Mouse (Mus musculus) 3134 (cell line): Measurements from ENCODE around the gene Aaed1.
"Not testable (repeated sequence)": the region's sequence is repeated elsewhere in the genome, so short reads cannot be mapped to it uniquely, and the experiment has no call there.

Experiments used
- DNase-seq: peaks from one replicate; pipeline ENCODE4 v3.0.0-alpha.2; 2011; ENCODE audit warnings: low spot score; ENCODE audit not compliant: insufficient read length; ENCODE audit errors: extremely low read depth

Aaed1 gene

DNA sequence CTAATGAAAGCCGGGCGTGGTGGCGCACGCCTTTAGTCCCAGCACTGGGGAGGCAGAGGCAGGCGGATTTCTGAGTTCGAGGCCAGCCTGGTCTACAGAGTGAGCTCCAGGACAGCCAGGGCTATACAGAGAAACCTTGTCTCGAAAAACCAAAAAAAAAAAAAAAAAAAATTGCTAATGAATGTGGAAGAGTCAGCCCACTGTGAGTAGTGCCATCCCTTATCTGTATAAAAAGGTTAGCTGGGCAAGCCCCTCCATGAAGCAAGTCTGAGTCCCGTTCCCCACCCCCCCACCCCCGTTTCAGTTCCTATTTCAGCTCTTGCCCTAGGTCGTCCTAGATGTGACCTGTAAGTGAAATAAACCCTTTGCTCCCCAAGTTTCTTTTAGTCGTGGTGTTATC lies 58.3 kb downstream of the Aaed1 start:
- not testable (repeated sequence) for DNase-seq

DNA sequence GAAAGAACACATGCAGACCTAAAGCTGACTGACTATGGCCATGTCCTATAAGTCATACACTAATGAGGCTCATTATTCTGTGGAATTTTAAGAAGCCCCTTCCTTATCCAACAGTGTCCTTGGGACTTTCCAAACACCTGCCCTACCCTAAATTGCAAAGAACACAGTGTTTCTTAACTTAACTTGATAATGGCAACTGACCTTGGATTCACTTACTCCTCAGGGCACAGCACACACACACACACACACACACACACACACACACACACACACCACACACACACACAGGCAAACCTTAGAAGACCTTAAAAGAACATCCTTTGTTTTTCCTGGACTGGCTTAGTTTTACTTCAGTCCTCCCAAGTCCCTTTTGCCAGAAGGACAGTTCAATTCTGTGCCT lies 58.8 kb downstream of the Aaed1 start:
- no peak for DNase-seq

DNA sequence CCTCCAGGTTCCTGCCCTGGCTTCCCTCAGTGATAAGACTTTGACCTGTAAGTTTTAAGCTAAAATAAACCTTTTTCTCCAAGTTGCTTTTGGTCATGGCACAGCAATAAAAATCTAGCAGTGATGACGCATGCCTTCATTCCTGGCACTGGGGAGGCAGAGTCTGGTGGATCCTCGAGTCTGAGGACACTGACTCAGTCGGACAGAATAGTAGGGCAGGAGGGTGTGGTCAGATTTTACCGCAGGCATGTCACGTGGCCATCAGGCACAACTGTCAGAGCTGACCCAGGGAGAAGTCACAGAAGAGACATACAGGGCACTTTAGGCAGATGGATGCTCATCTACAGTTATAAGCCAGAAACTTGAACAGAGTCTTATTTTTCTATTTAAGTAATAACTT lies 60.4 kb downstream of the Aaed1 start:
- DNase-seq: peak; percentile 74

DNA sequence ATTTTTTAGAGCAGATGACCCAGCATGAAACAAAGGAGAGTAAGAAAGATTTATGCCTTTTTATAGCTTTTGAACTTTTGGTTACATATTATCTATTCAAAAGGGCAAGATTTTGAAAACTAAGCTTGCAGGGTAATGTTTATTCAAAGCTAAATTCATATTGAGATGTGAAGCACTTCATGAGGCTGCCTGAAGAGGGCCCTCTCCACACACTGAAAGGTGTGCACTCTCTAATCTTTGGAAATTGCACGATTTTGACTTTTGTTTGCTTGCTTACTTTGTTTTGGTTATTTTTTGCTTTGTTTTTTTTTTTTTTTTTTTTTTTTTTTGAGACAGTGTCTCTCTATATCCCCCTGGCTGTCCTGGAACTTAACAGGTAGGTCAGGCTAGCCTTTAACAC lies 62.1 kb downstream of the Aaed1 start:
- DNase-seq: no peak

DNA sequence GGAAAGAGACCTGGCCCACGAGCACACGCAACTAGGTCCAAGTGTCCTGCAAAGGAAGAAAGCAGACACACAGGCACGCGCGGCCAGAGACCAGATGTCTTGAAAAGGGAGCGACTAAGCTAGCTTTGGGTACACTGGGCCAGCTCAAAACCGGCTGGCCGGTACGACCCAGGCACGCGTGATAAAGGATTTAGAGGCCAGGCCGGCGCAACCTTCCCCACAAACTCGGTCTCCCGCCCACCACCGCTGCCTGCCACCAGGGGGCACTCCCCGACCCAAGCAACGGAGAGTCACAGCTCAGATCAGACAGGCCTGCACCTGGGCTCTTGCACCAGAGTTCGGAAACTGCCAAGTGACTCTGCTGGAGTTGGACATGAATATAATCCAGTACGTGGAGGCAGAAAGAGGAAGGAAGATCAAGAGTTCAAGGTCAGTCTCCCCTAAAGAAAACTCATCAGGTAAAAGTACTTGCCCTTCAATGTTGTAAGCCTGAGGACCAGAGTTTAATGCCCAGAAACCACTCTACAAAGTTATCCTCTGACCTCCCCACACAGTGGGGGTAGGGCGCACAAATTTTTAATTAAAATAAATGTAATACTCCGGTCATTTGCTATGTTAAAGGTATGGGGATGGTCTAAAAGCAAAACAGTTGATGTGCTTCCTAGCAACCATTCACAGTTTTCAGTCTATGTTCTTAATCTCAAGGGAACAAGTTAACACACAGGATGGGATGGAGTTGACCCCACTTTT lies 63.6 kb downstream of the Aaed1 start:
- peak; percentile 89 for DNase-seq

DNA sequence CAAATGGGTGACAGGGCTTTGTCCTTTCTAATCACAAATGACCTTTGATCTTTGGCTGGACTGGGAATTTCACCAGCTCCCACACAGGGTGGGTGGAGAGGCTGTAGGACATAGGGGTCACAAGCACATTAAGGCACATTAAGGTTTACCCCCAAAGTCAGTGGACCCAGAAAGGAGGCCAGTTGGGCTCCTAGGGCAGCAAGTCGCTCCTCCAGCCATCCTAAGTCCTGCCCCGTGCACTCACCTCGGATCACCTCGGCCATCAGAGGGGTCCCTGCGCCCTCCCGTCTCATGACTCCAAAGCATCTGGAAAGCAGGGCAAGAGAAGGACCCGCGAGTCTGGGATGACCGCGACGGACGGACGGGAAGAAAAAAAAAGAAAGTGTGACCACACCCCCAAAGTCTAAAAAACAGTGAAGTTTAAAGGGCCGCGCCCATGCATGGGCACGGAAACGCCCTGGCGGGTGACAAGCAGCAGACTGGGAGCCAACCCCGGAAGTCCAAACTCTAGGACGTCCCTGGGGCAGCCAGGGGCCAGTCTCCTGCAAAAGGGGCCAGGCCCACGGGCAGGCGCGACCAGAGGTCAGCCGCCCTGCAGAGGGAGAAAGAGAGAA lies 64.2 kb downstream of the Aaed1 start:
- DNase-seq: peak; percentile 84

DNA sequence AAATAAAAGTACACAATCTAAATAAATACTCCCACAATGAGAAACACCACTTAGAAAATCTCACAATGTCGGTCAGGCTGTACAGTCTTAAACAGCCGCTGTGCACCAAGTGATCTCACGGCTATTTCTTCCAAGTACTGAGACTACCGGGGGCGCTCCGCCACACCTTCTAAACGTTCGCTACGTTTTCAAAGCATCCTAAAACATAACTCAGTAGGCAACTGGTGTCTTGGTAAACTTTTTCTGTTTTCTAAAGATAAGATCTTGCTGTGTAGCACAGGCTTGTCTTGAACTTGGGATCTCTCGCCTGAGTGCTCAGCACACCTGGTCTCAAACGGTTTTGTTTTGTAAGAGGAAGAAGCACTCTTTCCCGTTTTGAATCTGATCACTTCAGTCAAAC lies 66.4 kb downstream of the Aaed1 start:
- DNase-seq: no peak

DNA sequence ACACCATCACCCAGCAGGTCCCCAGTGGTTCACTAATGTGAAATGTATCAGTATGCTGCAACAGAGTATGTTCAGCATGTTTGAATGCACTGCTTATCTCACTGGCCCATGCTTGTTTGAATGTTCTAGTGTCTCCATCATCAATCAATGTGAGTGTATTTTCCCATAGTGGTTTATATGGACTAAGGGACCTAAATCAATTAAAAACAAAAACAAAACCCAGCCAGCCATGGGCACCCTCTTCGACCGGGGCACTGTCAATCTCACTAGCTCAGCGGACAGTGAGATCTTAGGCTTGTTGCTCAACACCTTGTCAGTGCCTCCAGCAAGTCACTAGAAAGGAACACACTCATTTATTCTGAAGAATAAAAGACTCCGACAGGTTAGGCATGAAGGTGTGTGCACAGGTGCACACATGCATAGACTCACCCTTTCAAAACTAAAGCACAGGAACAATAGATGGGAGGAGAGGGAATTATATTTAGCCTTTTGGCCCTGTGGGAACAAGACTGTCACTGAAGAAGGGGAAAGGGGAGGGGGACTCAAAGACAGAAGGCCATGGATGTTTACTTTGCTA lies 67.7 kb downstream of the Aaed1 start:
- DNase-seq: no peak

DNA sequence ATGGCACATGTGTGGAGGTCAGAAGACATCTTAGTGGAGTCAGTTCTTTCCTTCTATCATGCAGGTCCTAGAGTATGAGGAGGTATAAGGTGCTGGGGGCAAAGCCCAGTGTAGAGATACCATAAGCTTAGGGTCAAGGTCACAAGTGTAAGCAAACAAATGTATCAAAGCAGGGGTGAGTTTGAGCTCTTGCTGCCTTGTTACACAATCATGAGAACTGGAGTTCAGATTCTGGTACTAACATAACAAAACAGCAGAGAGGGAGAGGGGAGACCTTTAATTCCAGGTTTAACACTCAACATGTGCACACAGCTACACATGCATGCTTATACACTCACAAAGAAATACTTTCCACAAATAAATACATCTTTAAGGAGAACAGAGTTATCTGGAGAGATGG lies 69.8 kb downstream of the Aaed1 start:
- no peak for DNase-seq

DNA sequence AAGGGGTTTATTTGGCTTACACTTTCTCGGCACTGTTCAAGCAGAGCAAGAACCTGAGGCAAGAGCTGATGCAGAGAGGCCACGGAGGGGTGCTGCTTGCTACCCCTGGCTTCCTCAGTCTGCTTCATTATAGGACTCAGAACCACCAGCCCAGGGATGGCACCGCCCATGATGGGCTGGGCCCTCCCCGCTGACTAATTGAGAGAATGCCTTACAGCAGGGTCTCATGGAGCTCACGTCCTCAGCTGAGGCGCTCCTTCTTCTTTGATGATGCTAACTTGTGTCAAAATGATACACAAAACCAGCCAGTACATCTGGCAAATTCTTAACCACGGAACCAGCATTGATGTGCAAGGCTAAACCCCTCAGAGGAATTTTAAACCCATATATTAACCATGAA lies 71.9 kb downstream of the Aaed1 start:
- no peak for DNase-seq

DNA sequence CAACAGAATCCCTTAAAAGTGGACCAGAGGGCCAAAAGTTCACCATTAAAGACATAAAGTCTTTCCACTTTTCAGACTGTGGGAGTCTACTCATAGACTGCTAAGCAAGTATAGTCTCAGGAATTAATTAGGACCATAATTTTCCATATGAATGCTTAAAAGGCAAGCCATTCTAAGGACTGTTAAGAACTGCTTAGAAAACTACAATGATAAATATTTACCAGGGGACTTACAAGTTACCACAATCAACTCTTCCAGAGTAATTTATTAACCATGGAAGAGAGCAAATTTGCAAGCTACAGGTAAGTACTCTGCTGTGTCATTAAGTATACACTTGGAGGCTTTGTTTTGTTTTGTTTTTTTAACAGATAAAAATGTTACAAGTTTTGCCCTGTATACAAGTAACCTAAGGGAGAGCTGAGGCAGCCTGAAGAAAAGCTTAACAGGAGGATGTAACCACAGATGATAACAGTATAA lies 74.8 kb downstream of the Aaed1 start:
- DNase-seq: no peak

DNA sequence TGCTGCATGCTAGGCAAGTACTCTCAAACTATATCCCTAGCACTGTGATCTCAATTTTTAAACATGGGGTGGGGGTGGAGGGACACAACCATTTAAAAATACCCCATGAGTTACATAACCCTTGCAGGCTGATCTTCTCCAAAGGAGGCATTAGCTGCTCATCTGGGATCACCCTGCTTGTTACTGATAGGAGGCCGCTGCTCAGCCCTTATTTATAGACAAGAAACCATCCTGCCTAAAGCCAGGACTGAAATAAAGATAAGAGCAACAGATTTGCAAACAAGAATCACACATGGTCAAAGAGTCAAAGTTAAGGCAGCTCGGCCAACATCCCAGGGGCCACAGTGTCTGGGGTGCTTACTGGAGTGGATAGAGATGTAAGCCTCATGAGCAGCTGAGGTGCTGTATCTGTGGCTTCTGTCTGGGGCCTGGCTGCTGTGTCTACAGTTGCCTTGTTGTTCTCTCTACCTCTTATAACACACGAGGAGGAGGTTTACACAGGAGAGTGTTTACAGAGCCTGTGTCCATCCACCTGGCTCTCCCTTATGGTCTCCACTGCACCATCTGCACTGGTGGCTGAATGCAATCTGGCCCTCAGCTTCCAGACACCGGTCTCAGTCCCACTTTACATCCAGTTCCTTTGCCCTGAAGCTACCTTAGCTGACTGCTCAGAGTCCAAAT lies 75.4 kb downstream of the Aaed1 start:
- no peak for DNase-seq

DNA sequence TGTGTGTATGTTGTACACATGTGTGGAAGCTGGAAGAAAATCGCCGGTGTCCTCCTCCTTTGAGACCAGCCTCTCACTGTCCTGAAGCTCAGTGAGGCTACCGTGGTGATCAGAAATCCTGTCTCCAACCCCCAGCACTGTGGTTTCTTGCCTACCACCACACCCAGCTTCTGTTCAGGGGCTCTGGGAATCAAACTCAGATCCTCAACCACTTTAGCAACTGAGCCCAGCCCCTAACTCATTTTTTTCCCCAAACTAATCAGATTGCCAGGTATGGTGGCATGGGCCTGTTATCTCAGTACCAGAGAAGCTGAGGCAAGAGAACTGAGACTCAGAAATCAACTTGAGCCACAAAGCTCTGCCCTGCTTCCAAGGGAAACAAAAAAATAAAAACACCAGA lies 76.7 kb downstream of the Aaed1 start:
- DNase-seq: no peak

DNA sequence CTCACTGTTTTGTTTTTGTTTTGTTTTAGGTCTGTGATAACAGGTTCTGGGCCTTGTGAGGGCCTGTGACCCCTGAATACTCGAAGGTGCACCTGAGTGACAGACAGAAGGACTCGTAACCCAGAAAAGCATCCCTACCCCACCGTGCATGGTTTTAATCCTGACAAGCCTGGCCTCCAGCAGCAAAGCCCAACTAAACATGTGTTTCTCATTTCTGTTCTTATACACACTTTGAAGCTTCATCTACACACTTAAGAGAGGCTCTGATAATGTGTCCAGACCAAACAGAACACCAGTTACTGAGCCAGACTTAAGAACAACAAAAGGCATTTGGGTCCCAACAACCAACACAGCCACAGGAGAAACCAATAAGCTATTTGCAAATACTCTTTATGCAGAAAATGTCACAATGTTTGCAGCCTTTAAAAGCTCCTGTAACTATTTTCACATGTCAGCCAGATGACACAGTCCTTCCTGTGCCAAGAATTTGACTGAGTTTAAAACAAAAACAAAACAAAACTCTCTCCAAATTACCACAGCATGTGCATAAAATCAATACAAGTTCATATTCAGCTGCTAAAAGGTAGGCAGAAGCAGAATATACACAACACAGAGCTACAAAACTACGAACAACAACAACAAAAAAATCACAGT lies 77.3 kb downstream of the Aaed1 start:
- no peak for DNase-seq

DNA sequence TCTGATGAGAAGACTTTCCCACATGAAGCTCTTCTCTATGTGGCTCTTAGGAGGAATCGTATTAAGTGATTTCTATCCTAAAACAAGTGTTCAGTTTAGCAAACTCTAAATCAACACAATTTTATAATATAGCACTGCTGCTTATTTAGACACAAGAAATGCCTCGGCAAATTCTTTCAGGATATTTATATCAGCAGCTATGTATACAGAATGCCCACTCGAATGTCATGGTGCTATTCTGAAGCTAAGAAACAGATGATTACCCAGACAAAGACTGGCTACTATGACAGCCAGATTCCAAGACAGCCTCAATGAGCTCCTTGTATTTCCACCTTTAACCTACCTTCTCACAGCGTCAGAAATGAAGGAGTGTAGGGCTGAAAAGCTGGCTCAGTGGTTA lies 79.4 kb downstream of the Aaed1 start:
- DNase-seq: no peak

DNA sequence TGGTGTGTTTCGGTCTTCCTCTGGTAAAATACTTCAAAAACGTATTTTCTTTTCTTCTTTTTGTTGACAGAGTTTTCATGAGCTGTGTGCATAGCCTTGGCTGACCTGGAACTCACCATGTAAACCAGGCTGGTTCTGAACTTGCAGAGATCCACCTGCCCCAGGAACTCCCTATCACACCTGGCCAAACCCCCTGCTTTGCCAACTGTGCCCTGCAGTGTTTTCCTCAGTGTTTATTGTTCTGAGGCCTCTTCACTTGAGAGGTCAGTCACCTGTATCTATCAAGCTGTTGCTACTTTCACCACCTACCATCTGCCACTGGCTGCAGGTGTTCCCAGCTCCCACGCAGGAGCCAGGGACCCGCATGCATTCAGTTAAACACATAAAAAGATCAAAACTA lies 85.8 kb downstream of the Aaed1 start:
- DNase-seq: no peak

DNA sequence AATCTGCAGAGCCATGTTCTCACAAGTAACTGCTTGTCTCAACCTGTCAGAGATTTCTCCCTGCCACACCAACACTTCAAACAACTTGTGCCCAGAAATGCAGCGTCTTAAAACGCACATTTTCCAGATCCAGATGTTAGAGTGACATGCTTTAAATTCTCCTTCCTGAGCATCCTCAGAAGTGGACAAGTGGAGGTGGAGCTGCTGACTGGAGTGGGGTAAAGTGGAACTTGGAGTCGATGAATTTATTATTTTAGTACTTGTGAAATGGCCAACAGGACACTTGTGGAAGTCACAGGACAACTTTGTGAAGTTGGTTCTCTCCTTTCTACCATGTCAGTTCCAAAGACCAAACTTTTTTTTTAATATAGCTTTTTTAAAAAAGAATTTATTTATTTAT lies 86.8 kb downstream of the Aaed1 start:
- no peak for DNase-seq
